Mouse (Mus musculus) hindbrain, embryonic 16.5 days (tissue): ENCODE results near the gene Spns2. TPM values are rescaled to one million over a fixed set of nuclear protein-coding genes. Genes with fewer than 3 reads are reported as not detected.

Source experiments
- ATAC-seq: fragments of 200-750 bp; cut with Nextera tagmentation; 2 replicates; pipeline ENCODE4 v1.8.0; 2017; ENCODE audit warnings: moderate TSS enrichment, moderate library complexity
- H3K27ac ChIP-seq: fragments of 300-500 bp; sonication (generic); 2 replicates; pipeline ENCODE4 v1.5.1; 2014; ENCODE audit warnings: low read depth, mild to moderate bottlenecking, control low read depth, low read length, moderate library complexity
- H3K27me3 ChIP-seq: fragments of 300-500 bp; sonication (generic); replicated peaks from 2 replicates; pipeline ENCODE4 v1.6.1; 2014; ENCODE audit warnings: low read length; ENCODE audit not compliant: control insufficient read depth, insufficient read depth
- H3K36me3 ChIP-seq: fragments of 300-500 bp; sonication (generic); 2 replicates; pipeline ENCODE4 v1.6.1; 2014; ENCODE audit warnings: mild to moderate bottlenecking, low read length, moderate library complexity, mixed read lengths; ENCODE audit not compliant: control insufficient read depth, insufficient read depth
- H3K4me1 ChIP-seq: fragments of 300-500 bp; sonication (generic); 2 replicates; pipeline ENCODE4 v1.6.1; 2014; ENCODE audit warnings: low read depth, low read length; ENCODE audit not compliant: control insufficient read depth, insufficient read depth
- H3K4me2 ChIP-seq: fragments of 300-500 bp; sonication (generic); 2 replicates; pipeline ENCODE4 v1.6.1; 2014; ENCODE audit warnings: mild to moderate bottlenecking, low read length, control low read depth, moderate library complexity
- H3K4me3 ChIP-seq: fragments of 300-500 bp; sonication (generic); 2 replicates; pipeline ENCODE4 v1.5.1; 2014; ENCODE audit warnings: mild to moderate bottlenecking, low read length, control low read depth, moderate library complexity
- H3K9ac ChIP-seq: fragments of 300-500 bp; sonication (generic); 2 replicates; pipeline ENCODE4 v1.6.1; 2014; ENCODE audit warnings: low read depth, mild to moderate bottlenecking, control low read depth, low read length, moderate library complexity
- H3K9me3 ChIP-seq: fragments of 300-500 bp; sonication (generic); 2 replicates; pipeline ENCODE4 v1.6.1; 2014; ENCODE audit warnings: mild to moderate bottlenecking, low read length, moderate library complexity; ENCODE audit not compliant: control insufficient read depth
- WGBS: fragments of 180-500 bp; shearing (Covaris S2); extraction: QIAGEN DNeasy Blood & Tissue Kit; methylation state at CpG from one replicate; pipeline ENCODE4 v1.1.7; 2014; 5-methylcytosine and 5-hydroxymethylcytosine counted together
- polyA plus RNA-seq: library from polyadenylated mRNA; unstranded; fragments of >200 nt; fragmentation: Nextera tagmentation; extraction: Ambion mirVana; gene quantifications from 2 replicates; pipeline ENCODE4 v1.2.1, GENCODE M21; 2015

The Spns2 gene
- polyA plus RNA-seq, 1 experiment from 2014 or later = 6.0 TPM

DNA sequence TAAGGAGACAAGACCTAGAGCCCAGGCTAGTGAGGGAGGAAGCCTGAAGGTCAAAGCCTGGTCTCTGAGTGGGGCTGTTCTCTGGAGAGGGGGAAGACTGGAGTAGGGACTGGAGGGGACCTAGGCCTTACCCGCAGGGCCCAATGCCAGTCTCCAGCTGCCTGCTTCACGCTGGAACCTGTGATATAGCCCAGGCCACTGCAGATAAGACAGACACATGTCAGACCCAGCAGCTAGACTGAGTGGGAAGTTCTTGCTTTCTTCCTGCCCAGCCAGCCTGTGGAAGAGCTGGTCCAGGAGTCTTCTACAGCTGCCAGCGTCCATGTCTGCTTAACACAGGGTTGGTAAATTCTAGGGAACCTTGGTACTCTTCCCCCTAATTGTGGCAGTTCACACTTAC is 31.2 kb downstream of the Spns2 start:
- H3K27me3 ChIP-seq = no peaks in the 10 kb centered on the region
- H3K27ac ChIP-seq = no peak overlapping the region
- no peak overlapping the region for H3K4me3 ChIP-seq
- H3K4me1 ChIP-seq = no peaks in the 10 kb centered on the region; the same call in 1 of the 2 replicates
- no peak overlapping the region for H3K9ac ChIP-seq
- 77% methylated on average over 3 of the region's 3 CpGs for WGBS
- peaks cover 16% of the 10 kb centered on the region; the same call in 1 of the 2 replicates for H3K36me3 ChIP-seq
- H3K9me3 ChIP-seq = no peaks in the 10 kb centered on the region
- no peak for ATAC-seq
- H3K4me2 ChIP-seq = no peak overlapping the region

DNA sequence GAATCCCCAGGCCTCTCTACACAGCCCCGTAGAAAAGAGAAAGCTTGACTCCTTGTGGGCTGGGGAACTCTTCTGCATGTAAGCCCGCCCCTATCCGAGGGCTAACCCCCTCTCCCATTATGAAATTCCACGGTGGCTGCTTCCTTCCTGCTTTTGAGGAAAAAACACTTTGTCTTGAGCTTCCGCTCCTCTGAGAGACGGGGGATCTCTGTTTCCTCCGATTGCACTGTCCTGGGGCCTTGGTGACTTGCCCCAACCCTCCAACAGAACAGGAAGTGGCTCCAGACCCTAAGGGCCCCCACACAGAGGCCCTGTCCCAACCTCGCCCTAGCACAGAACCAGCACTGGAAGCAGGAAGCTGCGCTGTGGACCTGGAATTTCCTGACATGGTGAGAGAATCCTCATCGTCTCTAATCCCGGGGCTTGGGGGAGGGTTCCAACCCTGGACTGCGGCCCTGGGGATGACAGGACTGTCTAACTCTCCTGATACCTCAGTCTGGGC is 31.7 kb downstream of the Spns2 start:
- H3K27ac ChIP-seq = no peak overlapping the region

DNA sequence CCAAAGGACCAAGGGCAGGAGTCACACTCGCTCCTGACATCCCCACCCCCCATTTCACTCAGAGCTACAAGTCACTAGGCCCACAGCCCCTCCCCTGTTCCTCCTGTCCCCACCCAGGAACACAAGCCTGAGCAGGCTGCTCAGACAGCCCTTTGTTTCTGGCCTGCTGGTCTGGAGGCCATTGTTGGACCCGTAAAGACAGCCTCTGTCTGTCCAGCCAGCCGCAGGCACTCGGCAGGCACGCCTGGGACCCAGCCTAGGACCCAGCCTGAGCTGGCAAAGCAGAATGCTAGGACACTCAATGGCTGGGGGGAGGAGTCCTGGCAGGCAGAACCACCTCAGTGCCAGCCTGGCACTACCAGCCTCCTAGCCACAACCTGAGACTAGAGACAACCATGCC is 34.0 kb downstream of the Spns2 start:
- H3K9ac ChIP-seq = no peak overlapping the region; the same call in 1 of the 2 replicates
- H3K27ac ChIP-seq = peak overlapping the region; percentile 34; the same call in 1 of the 2 replicates

More for the DNA sequence above, 31.7 kb downstream of the Spns2 start:
- no peak overlapping the region for H3K4me3 ChIP-seq
- 75% methylated on average over 12 of the region's 12 CpGs for WGBS
- no peak overlapping the region for H3K9ac ChIP-seq
- H3K4me1 ChIP-seq = no peaks in the 10 kb centered on the region; the same call in 1 of the 2 replicates
- H3K4me2 ChIP-seq = no peak overlapping the region
- H3K36me3 ChIP-seq = peaks cover 16% of the 10 kb centered on the region; the same call in 1 of the 2 replicates
- no peak for ATAC-seq
- no peaks in the 10 kb centered on the region for H3K27me3 ChIP-seq
- no peaks in the 10 kb centered on the region for H3K9me3 ChIP-seq

DNA sequence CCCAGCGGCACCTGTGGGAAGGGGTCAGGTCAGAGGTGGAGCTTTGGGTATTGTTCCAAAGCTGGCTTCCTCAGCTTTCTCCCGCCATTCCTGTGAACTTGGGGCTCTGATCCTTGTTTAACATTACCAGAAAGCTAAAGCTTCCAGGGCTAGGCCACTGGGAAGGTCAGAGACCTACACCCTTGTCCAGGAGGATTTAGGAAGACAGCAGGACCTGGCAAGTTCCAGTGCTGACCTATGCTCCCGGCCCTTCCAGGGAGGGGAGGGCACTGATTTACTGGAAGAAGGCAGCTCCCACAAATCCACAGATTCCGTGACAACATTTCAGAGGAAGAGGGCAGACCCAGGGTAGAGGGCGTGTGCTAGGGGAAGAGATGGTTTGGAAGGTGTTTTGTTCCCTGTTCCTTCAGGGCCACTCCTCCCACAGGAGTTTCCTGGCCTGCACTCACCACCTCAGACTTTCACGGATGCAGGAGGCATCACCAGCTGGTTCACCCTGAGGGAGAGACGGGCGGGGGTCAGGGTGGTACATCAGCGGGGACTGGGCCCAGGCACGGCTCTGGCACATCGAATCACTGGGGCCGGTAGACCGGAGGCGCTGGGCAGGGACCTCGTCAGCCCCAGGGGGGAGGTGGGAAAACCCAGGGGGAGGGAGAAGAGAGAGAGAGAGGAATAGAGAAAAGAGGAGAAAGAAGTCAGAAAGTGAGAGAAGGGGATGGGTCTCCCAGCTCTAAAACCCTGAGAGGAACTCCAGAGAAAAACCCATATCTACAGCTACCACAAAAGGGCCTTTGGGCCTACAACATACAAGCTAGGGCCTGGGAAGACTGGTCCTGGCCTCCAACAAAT is 36.4 kb downstream of the Spns2 start:
- 59% methylated on average over 15 of the region's 15 CpGs for WGBS
- no peaks in the 10 kb centered on the region for H3K9me3 ChIP-seq
- no peaks in the 10 kb centered on the region; the same call in 1 of the 2 replicates for H3K4me1 ChIP-seq
- peaks cover 41% of the 10 kb centered on the region for H3K36me3 ChIP-seq
- ATAC-seq = no peak
- H3K27ac ChIP-seq = no peak overlapping the region
- no peak overlapping the region for H3K4me3 ChIP-seq
- H3K4me2 ChIP-seq = no peak overlapping the region
- H3K9ac ChIP-seq = no peak overlapping the region
- H3K27me3 ChIP-seq = no peaks in the 10 kb centered on the region

More for the DNA sequence above, 34.0 kb downstream of the Spns2 start:
- peak; percentile 79 for ATAC-seq
- H3K4me1 ChIP-seq = no peaks in the 10 kb centered on the region; the same call in 1 of the 2 replicates
- no peaks in the 10 kb centered on the region for H3K9me3 ChIP-seq
- 26% methylated on average over 5 of the region's 5 CpGs for WGBS
- no peak overlapping the region for H3K4me2 ChIP-seq
- H3K36me3 ChIP-seq = peaks cover 30% of the 10 kb centered on the region
- no peak overlapping the region for H3K4me3 ChIP-seq
- no peaks in the 10 kb centered on the region for H3K27me3 ChIP-seq

DNA sequence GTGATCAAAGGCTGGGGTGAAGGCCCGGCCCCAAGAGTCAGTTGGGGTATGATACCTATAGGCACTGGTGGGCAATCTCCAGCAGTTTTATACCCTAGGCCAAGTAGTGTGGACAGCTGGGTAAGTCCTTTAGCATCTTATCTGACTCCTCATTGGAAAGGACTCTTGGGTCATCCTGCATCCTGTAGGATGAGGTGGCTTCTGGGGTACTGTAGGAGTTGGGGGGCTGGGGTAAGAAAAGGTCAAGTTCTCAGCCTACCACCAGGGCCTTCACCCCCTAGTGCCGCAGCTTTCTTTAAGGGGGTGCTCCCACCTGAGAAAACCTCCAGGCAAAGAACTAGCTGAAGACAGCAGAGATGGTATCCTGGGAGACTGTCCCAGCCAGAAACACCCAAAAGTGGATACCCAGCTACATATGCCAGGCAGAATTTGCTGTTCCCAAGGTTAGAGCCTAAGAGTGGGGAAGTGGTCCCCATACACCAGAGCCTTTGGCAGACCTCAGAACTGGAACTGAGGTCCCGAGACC is 37.5 kb downstream of the Spns2 start:
- Histone ChIP-seq H3K9ac (no peak overlapping the region), H3K27me3 (no peaks in the 10 kb centered on the region), H3K27ac (no peak overlapping the region), H3K9me3 (no peaks in the 10 kb centered on the region), H3K4me3 (no peak overlapping the region), H3K4me2 (no peak overlapping the region), H3K4me1 (no peaks in the 10 kb centered on the region; the same call in 1 of the 2 replicates), H3K36me3 (peaks cover 51% of the 10 kb centered on the region)
- ATAC-seq = no peak
- 87% methylated on average over 3 of the region's 3 CpGs for WGBS

DNA sequence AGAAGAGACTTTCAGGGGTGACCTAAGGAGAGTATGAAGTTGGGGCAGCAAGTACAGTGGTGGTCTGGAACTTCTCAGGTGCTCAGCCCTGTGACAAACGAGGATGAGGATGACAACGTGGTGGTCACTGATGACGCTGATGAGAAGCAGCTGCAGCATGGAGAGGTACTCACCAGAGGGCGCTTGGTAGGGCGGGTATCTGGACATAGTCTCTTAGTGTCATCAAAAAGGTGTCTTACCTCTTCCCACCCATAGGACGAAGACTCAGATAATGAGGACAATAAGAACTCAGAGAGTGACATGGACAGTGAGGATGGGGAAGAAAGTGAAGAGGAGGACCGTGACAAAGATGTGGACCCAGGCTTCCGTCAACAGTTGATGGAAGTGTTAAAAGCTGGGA is 42.2 kb downstream of the Spns2 start:
- Histone ChIP-seq H3K9me3 (no peaks in the 10 kb centered on the region), H3K4me3 (no peak overlapping the region), H3K36me3 (peaks cover 90% of the 10 kb centered on the region), H3K4me2 (no peak overlapping the region), H3K9ac (no peak overlapping the region), H3K4me1 (peaks cover 1% of the 10 kb centered on the region), H3K27me3 (no peaks in the 10 kb centered on the region), H3K27ac (no peak overlapping the region)
- ATAC-seq = no peak
- 87% methylated on average over 8 of the region's 8 CpGs for WGBS

DNA sequence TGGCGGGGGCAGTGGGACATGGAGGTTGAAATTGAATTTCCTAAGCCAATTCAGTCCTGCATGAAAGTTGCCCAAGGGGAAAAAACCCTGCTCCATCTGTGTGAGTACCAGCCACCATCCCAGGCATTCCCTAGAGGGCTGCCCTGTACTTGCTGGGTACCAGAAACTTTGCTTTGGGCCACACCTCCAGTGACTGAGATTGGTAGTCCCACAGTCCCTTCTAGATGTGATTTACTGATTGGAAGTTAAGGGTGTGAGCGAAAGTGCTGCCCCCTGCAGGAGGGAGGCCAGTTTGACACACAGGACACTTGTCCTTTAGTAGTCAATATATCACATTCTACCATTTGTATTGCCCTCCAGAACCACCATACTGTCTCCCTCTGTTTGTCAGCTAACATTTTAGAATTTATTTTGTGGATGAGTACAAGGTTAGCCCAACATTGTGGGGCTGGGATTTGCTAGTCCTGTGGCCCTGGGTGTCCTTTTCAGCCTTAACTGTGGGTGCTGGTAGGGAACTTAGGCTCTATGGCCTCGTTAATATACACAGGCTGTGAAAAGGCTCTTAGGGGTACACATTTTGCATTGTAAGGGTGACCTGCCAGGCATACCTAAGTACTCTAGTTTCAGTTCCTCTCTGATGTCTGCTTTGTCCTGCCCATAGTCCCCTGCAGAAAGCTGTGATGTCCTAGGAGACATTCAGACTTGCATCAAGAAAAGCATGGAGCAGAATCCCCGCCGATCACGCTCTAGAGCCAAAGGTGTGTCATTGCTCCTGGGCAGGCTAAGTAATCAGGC is 43.2 kb downstream of the Spns2 start:
- Histone ChIP-seq H3K27me3 (no peaks in the 10 kb centered on the region), H3K9ac (no peak overlapping the region), H3K36me3 (peaks cover 82% of the 10 kb centered on the region), H3K4me1 (peaks cover 9% of the 10 kb centered on the region), H3K9me3 (no peaks in the 10 kb centered on the region), H3K27ac (no peak overlapping the region), H3K4me3 (no peak overlapping the region), H3K4me2 (no peak overlapping the region)
- no peak for ATAC-seq
- WGBS = 90% methylated on average over 6 of the region's 6 CpGs

DNA sequence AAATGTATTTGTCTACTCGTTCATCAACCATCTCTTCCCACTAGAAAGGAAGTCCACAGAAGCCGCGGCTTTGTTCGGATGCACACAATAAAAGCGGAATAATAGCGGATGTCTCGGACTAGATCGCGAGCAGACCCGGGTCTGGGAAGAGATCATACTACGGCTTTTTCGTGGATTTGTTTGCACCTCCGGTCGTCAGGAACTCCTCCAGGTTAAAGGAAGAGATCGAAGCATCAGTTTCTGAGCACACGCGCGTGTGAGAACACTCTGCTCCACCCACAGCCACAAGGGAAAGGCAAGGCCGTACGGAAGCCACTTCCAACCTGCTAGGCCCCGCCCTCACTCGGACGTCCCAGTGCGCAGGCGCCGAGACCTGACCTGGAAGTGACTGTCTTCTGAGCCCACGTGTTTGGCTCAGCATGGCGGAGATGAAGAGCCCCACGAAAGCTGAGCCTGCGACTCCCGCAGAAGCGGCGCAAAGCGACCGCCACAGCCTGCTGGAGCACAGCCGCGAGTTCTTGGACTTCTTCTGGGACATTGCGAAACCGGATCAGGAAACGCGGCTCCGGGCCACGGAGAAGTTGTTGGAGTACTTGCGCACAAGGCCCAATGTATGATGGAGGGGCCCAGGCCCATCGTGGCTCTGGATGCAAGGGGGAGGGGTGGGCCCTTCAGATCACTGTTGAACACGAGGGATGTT is 48.6 kb downstream of the Spns2 start, which contains the start of gene Mybbp1a:
Gene Mybbp1a, plus strand, starts transcription at position 391 of the 700 bp plus-strand sequence.
- H3K4me3 ChIP-seq = peak within 1 kb of the TSS; percentile 95
- under 1% methylated on average over 46 of the region's 46 CpGs for WGBS
- peak; percentile 94 for ATAC-seq
- H3K27ac ChIP-seq = peak within 1 kb of the TSS; percentile 95
- peaks cover 9% of the 10 kb centered on the region for H3K4me1 ChIP-seq
- no peaks in the 10 kb centered on the region for H3K9me3 ChIP-seq
- peak within 1 kb of the TSS; percentile 77 for H3K9ac ChIP-seq
- H3K36me3 ChIP-seq = peaks cover 37% of the 10 kb centered on the region
- H3K27me3 ChIP-seq = no peaks in the 10 kb centered on the region
- peak within 1 kb of the TSS; percentile 99 for H3K4me2 ChIP-seq
